Mouse (Mus musculus) liver, adult (tissue): ENCODE data around the gene Slc12a9.

Source experiments
- GATA4 ChIP-seq: IDR thresholded peaks from 2 replicates; pipeline ENCODE4 v1.6.1; 2014; ENCODE audit warnings: mild to moderate bottlenecking, low read length; ENCODE audit not compliant: insufficient replicate concordance

Slc12a9 gene

GRCm38 (mm10) chr5:137288999-137289470, 44.4 kb downstream of the Slc12a9 start:
- TF ChIP-seq GATA4 = no peak

- no peak for TF ChIP-seq GATA4
Observed at GRCm38 (mm10) chr5:137287953-137288743, 45.2 kb downstream of the Slc12a9 start.

GRCm38 (mm10) chr5:137287032-137287952, 46.1 kb downstream of the Slc12a9 start, which contains the start of gene Ache:
Gene Ache (plus strand): TSS chr5:137287519.
- no peak for TF ChIP-seq GATA4

- no peak for TF ChIP-seq GATA4
Observed at GRCm38 (mm10) chr5:137286655-137287031, 46.8 kb downstream of the Slc12a9 start.

- TF ChIP-seq GATA4 = no peak
Observed at GRCm38 (mm10) chr5:137285986-137286385, 47.4 kb downstream of the Slc12a9 start.

GRCm38 (mm10) chr5:137285045-137285444, 48.4 kb downstream of the Slc12a9 start:
- no peak for TF ChIP-seq GATA4

- no peak for TF ChIP-seq GATA4
Observed at GRCm38 (mm10) chr5:137277360-137278342, 55.7 kb downstream of the Slc12a9 start.

GRCm38 (mm10) chr5:137268131-137268910, 65.1 kb downstream of the Slc12a9 start:
- no peak for TF ChIP-seq GATA4

GRCm38 (mm10) chr5:137264787-137265186, 68.6 kb downstream of the Slc12a9 start:
- TF ChIP-seq GATA4 = no peak
